Comparison of ENCODE assay signal across 8 mouse cellular contexts in the genomic region with DNA sequence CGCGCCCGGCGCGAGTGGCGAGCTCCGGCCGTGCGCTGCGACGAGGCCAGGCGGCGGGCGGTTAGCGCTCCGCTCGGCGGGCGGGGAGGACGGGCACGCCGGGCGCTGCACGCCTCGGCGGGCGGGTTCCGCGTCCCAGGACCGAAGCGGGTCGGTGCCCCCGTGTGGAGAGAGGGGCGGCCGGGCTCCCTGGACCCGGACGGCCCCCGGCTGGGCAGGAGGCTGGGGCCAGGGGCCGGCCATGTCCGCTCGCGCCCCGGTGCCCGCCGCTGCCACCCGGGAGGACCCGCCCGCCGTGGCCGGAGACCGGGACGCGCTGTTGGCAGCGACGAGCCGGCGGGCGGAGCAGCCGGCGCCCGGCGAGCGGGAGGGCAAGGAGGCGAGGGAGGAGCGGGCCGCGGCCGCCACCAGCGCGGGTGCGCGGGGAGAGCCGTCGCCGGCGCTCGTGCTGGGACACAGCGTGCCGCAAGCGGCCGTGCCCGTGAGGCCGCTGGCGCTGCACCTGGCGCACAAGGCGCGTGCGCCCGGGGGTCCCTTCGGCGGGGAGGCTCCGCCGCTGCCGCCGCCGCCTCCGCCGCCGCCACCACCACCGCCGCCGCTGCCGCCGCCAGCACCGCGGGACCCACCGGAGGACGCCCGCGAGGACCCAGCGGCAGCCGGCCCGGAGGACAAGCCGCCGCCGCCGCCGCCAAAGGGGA. TPM values are rescaled to one million over a fixed set of nuclear protein-coding genes. Genes with fewer than 3 reads are reported as not detected.
DNase-seq lines count a peak whose midpoint lies in the region; ATAC-seq and TF ChIP-seq lines count a peak whose summit lies in the region.
"Had no signal": no experiment of that assay in that cellular context is flagged by ENCODE, and none has a peak within 500 bp of the region (broad histone marks: within the 10 kb centered on the region; RNA-seq: fewer than 3 reads in every experiment).

No protein-coding gene starts in this region.

- peak overlapping the region; percentile 100 for H3K4me2 ChIP-seq in embryonic facial prominence, embryonic 15.5 days (replicated peaks)
- peak overlapping the region; percentile 87 for H3K4me2 ChIP-seq in midbrain, embryonic 11.5 days

- peak overlapping the region; percentile 73 to 89 for H3K4me3 ChIP-seq in MEL (ENCODE audit: control insufficient read depth in 1 of 2, insufficient read depth in 1 of 2, low read depth in 2 of 2, low read length in 2 of 2)
- H3K4me3 ChIP-seq in embryonic facial prominence, embryonic 15.5 days (replicated peaks) = peak overlapping the region; percentile 68
- peak overlapping the region; percentile 64 for H3K4me3 ChIP-seq in midbrain, embryonic 11.5 days (ENCODE audit: low read depth, low read length)

- peaks cover 22% of the 10 kb centered on the region for H3K79me2 ChIP-seq in MEL (ENCODE audit: control insufficient read depth, insufficient read depth, low read length, poor library complexity)

- H3K4me1 ChIP-seq in MEL (ENCODE audit: control insufficient read depth in 1 of 2, insufficient read depth in 2 of 2, low read length in 2 of 2) = peaks cover 11 to 21% of the 10 kb centered on the region in 2 experiments
- H3K4me1 ChIP-seq in embryonic facial prominence, embryonic 15.5 days = peaks cover 14% of the 10 kb centered on the region; the same call in 1 of the 2 replicates
- H3K4me1 ChIP-seq in midbrain, embryonic 11.5 days (ENCODE audit: control insufficient read depth, insufficient read depth, low read length) = peaks cover 6% of the 10 kb centered on the region

- no peak for TF ChIP-seq RAD21 in MEL (IDR thresholded peaks at IDR 0.05; ENCODE audit: low read depth, low read length)

- intact Hi-C loops in heart, postnatal 14 days (cut with DNase I) = loop anchor here (5.0 to 10.0 kb wide), 2 partner anchors 53 to 635 kb away; no protein-coding TSS in a partner anchor
- intact Hi-C loops in left cerebral cortex, postnatal 25 days (cut with DNase I) = loop anchor here (2.0 to 5.0 kb wide), 2 partner anchors 55 to 132 kb away; partner anchors contain the start of gene Pgrmc2

- no peaks in the 10 kb centered on the region for H3K9me3 ChIP-seq in MEL (replicated peaks; ENCODE audit: insufficient read depth, low read length)
- no peaks in the 10 kb centered on the region for H3K9me3 ChIP-seq in embryonic facial prominence, embryonic 15.5 days (replicated peaks)
- H3K9me3 ChIP-seq in midbrain, embryonic 11.5 days (ENCODE audit: control insufficient read depth, low read length) = no peaks in the 10 kb centered on the region

- WGBS in embryonic facial prominence, embryonic 15.5 days = under 1% methylated on average over 91 of the region's 118 CpGs
- under 1% methylated on average over 58 of the region's 118 CpGs for WGBS in midbrain, embryonic 11.5 days

- no peak for TF ChIP-seq POLR2A in MEL (IDR thresholded peaks at IDR 0.05; ENCODE audit: control insufficient read depth in 1 of 2, insufficient read depth in 1 of 2, low read depth in 1 of 2, low read length in 2 of 2, poor library complexity in 1 of 2)

- peak; percentile 49 for ATAC-seq in embryonic facial prominence, embryonic 15.5 days (ENCODE audit: insufficient number of reproducible peaks, low FRiP score, low TSS enrichment, low read depth)
- peak; percentile 3 for ATAC-seq in midbrain, embryonic 11.5 days (ENCODE audit: low FRiP score)

- peak overlapping the region; percentile 58 for H3K9ac ChIP-seq in MEL (ENCODE audit: control insufficient read depth, low read depth, low read length, poor library complexity, severe bottlenecking)
- H3K9ac ChIP-seq in embryonic facial prominence, embryonic 15.5 days = peak overlapping the region; percentile 37
- peak overlapping the region; percentile 69 for H3K9ac ChIP-seq in midbrain, embryonic 11.5 days (ENCODE audit: low read length)

- DNase-seq in MEL (ENCODE audit: low read depth, low spot score) = no peak
- DNase-seq in adrenal gland, postnatal 10 days = peak; percentile 66
- DNase-seq in heart, postnatal 14 days = peak; percentile 60 to 67
- DNase-seq in left cerebral cortex, postnatal 25 days (ENCODE audit: low spot score in 2 of 2) = peak; percentile 40 to 56
- no peak for DNase-seq in midbrain, embryonic 11.5 days (ENCODE audit: low spot score, missing footprints)
- DNase-seq in spleen, postnatal 10 days (ENCODE audit: low spot score in 2 of 2) = peak; percentile 69 to 81

- no peaks in the 10 kb centered on the region for H3K27me3 ChIP-seq in MEL (ENCODE audit: control insufficient read depth in 1 of 2, insufficient read depth in 2 of 2, low read length in 2 of 2)
- peaks cover 11% of the 10 kb centered on the region for H3K27me3 ChIP-seq in embryonic facial prominence, embryonic 15.5 days
- peaks cover 16% of the 10 kb centered on the region for H3K27me3 ChIP-seq in midbrain, embryonic 11.5 days (ENCODE audit: control insufficient read depth, insufficient read depth, low read length)

- no peak for TF ChIP-seq EP300 in MEL (IDR thresholded peaks at IDR 0.05; ENCODE audit: low read depth in 1 of 2, low read length in 2 of 2)

- no peak for TF ChIP-seq CTCF in MEL (IDR thresholded peaks at IDR 0.05 in 2 of 3, conservative IDR thresholded peaks at IDR 0.05 in 1 of 3; ENCODE audit: control insufficient read depth in 1 of 3, insufficient read depth in 1 of 3, low read depth in 2 of 3, low read length in 3 of 3, poor library complexity in 1 of 3, severe bottlenecking in 1 of 3)

- peaks cover 0 to 31% of the 10 kb centered on the region in 2 experiments; a peak in 2 of 4 replicates for H3K36me3 ChIP-seq in MEL (ENCODE audit: control insufficient read depth in 1 of 2, insufficient read depth in 2 of 2, low read length in 2 of 2)
- no peaks in the 10 kb centered on the region for H3K36me3 ChIP-seq in embryonic facial prominence, embryonic 15.5 days
- H3K36me3 ChIP-seq in midbrain, embryonic 11.5 days (ENCODE audit: control insufficient read depth, insufficient read depth, low read length) = no peaks in the 10 kb centered on the region

- H3K27ac ChIP-seq in MEL (ENCODE audit: control insufficient read depth, low read depth, low read length) = peak overlapping the region; percentile 64
- H3K27ac ChIP-seq in embryonic facial prominence, embryonic 15.5 days (replicated peaks) = 0 out of 2 replicates have a peak overlapping the region, but pooled peaks have one; percentile 48
- H3K27ac ChIP-seq in midbrain, embryonic 11.5 days (ENCODE audit: low read depth, low read length) = no peak overlapping the region

TF ChIP-seq in MEL, 35 proteins besides CTCF, POLR2A, EP300 and RAD21:
- TF ChIP-seq POLR2AphosphoS5 (IDR thresholded peaks at IDR 0.05; ENCODE audit: borderline replicate concordance, low read depth, low read length) (no peak), SIN3A (IDR thresholded peaks at IDR 0.05; ENCODE audit: low read length) (no peak), KAT2A (conservative IDR thresholded peaks at IDR 0.05; ENCODE audit: low read depth, low read length) (no peak), HCFC1 (IDR thresholded peaks at IDR 0.05; ENCODE audit: low read depth, low read length) (no peak), BHLHE40 (IDR thresholded peaks at IDR 0.05; ENCODE audit: borderline replicate concordance, low read depth, low read length) (no peak), CHD1 (IDR thresholded peaks at IDR 0.05; ENCODE audit: low read depth, low read length) (no peak), UBTF (IDR thresholded peaks at IDR 0.05; ENCODE audit: borderline replicate concordance, insufficient read depth, low read depth, low read length) (0 out of 2 replicates have a peak, but pooled peaks have one; percentile 82), NRF1 (IDR thresholded peaks at IDR 0.05; ENCODE audit: insufficient read depth, low read depth, low read length, poor library complexity, severe bottlenecking) (peak; percentile 44; the same call in 1 of the 2 replicates), ZNF384 (IDR thresholded peaks at IDR 0.05; ENCODE audit: low read depth, low read length) (no peak)

RNA-seq across cellular contexts. Expression of gene Larp1b, which starts 0.4 kb away (rescaled TPM):
- 30.1 and 30.4 TPM in 2 replicates for total RNA-seq in MEL (2012; rRNA removed)
- polyA plus RNA-seq in MEL (2012; ENCODE audit: insufficient read depth in 1 of 2, insufficient read length in 2 of 2, low read depth in 1 of 2, low replicate concordance in 2 of 2, missing spikeins in 1 of 2) = 10 to 100 TPM in 1 of 2 experiments, not detected in 1; 33.3 TPM
- 10 to 100 TPM; 37.3 to 39.9 TPM for total RNA-seq in adrenal gland, postnatal 10 days (2021)
- 2.2 and 2.7 TPM in 2 replicates for polyA plus RNA-seq in embryonic facial prominence, embryonic 15.5 days (2015; fragmentation: Nextera tagmentation; extraction: Ambion mirVana)
- 10 to 100 TPM; 63.8 to 67.6 TPM for total RNA-seq in heart, postnatal 14 days (2021)
- total RNA-seq in left cerebral cortex, postnatal 25 days (2021) = 10 to 100 TPM; 20.8 to 24.7 TPM
- 2.4 TPM in 2 replicates for polyA plus RNA-seq in midbrain, embryonic 11.5 days (2014; fragmentation: Nextera tagmentation; extraction: Ambion mirVana)

RNA-seq across cellular contexts. Expression of gene 1700034I23Rik, which starts 47.7 kb away (rescaled TPM):
- total RNA-seq in MEL (2012; rRNA removed) = not detected in 2 replicates
- polyA plus RNA-seq in MEL (2012; ENCODE audit: insufficient read depth in 1 of 2, insufficient read length in 2 of 2, low read depth in 1 of 2, low replicate concordance in 2 of 2, missing spikeins in 1 of 2) = not detected
- total RNA-seq in adrenal gland, postnatal 10 days (2021) = under 1 TPM in 1 of 2 experiments, not detected in 1; 0.15 TPM
- 0.18 and 0.21 TPM in 2 replicates for polyA plus RNA-seq in embryonic facial prominence, embryonic 15.5 days (2015; fragmentation: Nextera tagmentation; extraction: Ambion mirVana)
- not detected for total RNA-seq in heart, postnatal 14 days (2021)
- under 1 TPM in 1 of 2 experiments, not detected in 1; 0.27 TPM for total RNA-seq in left cerebral cortex, postnatal 25 days (2021)
- 0.08 and 0.18 TPM in 2 replicates for polyA plus RNA-seq in midbrain, embryonic 11.5 days (2014; fragmentation: Nextera tagmentation; extraction: Ambion mirVana)
- total RNA-seq: hematopoietic stem cell, adult 5-6 weeks had no signal

Comparison
In these comparisons a context has a peak if more than half of its experiments do, and no peak if none do; other contexts are left out.
1. DNase-seq: peak in adrenal gland, postnatal 10 days (single experiment), heart, postnatal 14 days (2 of 2), left cerebral cortex, postnatal 25 days (2 of 2) and spleen, postnatal 10 days (2 of 2); none in MEL (single experiment) and midbrain, embryonic 11.5 days (single experiment).
2. Peak in every context shown above with its lines, with median percentiles within 50 percentile points of each other: H3K4me3 ChIP-seq and H3K9ac ChIP-seq.